Mouse (Mus musculus) heart, adult 2 months (tissue): Measurements from ENCODE around the gene Olfr462. TPM values are rescaled to one million over a fixed set of nuclear protein-coding genes. Genes with fewer than 3 reads are reported as not detected.

Experiments
- DNase-seq, 2 experiments: peaks; one replicate each; pipeline ENCODE4 v3.0.0; 2021
- H3K27ac ChIP-seq: fragments of 200-600 bp; 2 replicates; pipeline ENCODE4 v1.8.1; 2022
- H3K27me3 ChIP-seq: fragments of 200-500 bp; 2 replicates; pipeline ENCODE4 v1.6.1; 2012; ENCODE audit warnings: mild to moderate bottlenecking, low read length, inconsistent platforms, mixed read lengths; ENCODE audit not compliant: control insufficient read depth, insufficient read depth
- H3K36me3 ChIP-seq: fragments of 200-500 bp; 2 replicates; pipeline ENCODE4 v1.6.1; 2012; ENCODE audit warnings: low read length, inconsistent platforms; ENCODE audit not compliant: control insufficient read depth, insufficient read depth
- H3K4me1 ChIP-seq: fragments of 200-500 bp; 2 replicates; pipeline ENCODE4 v1.6.1; 2011; ENCODE audit warnings: low read length; ENCODE audit not compliant: control insufficient read depth, insufficient read depth
- H3K4me3 ChIP-seq: fragments of 200-600 bp; 2 replicates; pipeline ENCODE4 v1.8.1; 2022
- H3K79me2 ChIP-seq: fragments of 200-500 bp; replicated peaks from 2 replicates; pipeline ENCODE4 v1.6.1; 2012; ENCODE audit warnings: mild to moderate bottlenecking, inconsistent platforms, low read length, moderate library complexity, mixed read lengths; ENCODE audit not compliant: control insufficient read depth, insufficient read depth
- H3K9ac ChIP-seq: fragments of 200-500 bp; 2 replicates; pipeline ENCODE4 v1.6.1; 2012; ENCODE audit warnings: low read depth, mild to moderate bottlenecking, control low read depth, inconsistent platforms, low read length, mixed read lengths
- CTCF ChIP-seq: fragments of 200-600 bp; IDR thresholded peaks from 2 replicates; pipeline ENCODE4 v1.8.1; 2022; ENCODE audit warnings: antibody characterized with exemption, mild to moderate bottlenecking, moderate library complexity
- EP300 ChIP-seq: fragments of 200-500 bp; IDR thresholded peaks from 2 replicates; pipeline ENCODE4 v1.6.1; 2011; ENCODE audit warnings: low read depth, low read length, control low read depth; ENCODE audit not compliant: insufficient read depth
- POLR2A ChIP-seq: fragments of 200-500 bp; IDR thresholded peaks from 2 replicates; pipeline ENCODE4 v1.6.1; 2011; ENCODE audit warnings: mild to moderate bottlenecking, low read depth, low read length, control low read depth; ENCODE audit not compliant: insufficient read depth
- WGBS: fragments of 180-500 bp; shearing (Covaris S2); methylation state at CpG from one replicate; pipeline ENCODE4 v1.1.7; 2018; 5-methylcytosine and 5-hydroxymethylcytosine counted together
- intact Hi-C: fragments of 180-260 bp; cut with DNase I; formaldehyde crosslinking; loops from one replicate; pipeline ENCODE4 v1.15.1; 2025
- polyA plus RNA-seq: library from polyadenylated mRNA; depleted of rRNA; stranded (reverse); fragments of >200 nt; gene quantifications from 2 replicates; pipeline ENCODE4 v1.2.3, GENCODE M21; 2012
- total RNA-seq, 2 experiments: library from RNA; stranded (reverse); gene quantifications; 2 replicates each; pipeline ENCODE4 v1.2.3; 2021

The Olfr462 gene
- total and polyA plus RNA-seq, 3 experiments, result not detected

DNA sequence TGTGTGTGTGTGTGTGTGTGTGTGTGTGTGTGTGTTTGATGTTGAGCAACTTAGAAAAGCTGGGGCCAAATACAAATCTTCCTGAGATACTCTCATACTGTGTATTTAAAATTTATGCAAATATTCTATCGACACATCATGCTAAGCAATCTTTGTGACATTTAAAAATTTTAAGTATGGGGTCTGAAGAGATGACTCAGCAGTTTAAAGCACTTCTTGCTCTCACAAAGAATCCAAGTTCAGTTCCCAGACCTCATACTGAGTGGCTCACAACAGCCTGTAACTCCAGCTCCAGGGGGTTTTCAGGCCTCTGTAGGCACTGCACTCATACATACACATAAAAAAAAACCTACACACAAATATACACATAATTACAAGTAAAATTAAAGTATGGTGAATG is 23.9 kb upstream of the Olfr462 start:
- Histone ChIP-seq H3K9ac (no peak overlapping the region), H3K27me3 (peaks cover 1% of the 10 kb centered on the region; the same call in 1 of the 2 replicates), H3K36me3 (no peaks in the 10 kb centered on the region), H3K4me3 (no peak overlapping the region), H3K27ac (no peak overlapping the region), H3K4me1 (no peaks in the 10 kb centered on the region), H3K79me2 (no peaks in the 10 kb centered on the region)
- intact Hi-C loops, result no loop called here
- WGBS, result 89% methylated on average over 1 of the region's 1 CpGs
- no peak for DNase-seq
- TF ChIP-seq CTCF, result no peak
- TF ChIP-seq EP300, result no peak
- no peak for TF ChIP-seq POLR2A

GRCm38 (mm10) chr11:87904331-87904730 is 12.3 kb upstream of the Olfr462 start:
- H3K4me1 ChIP-seq, result no peaks in the 10 kb centered on the region
- intact Hi-C loops, result no loop called here
- no peaks in the 10 kb centered on the region for H3K27me3 ChIP-seq
- WGBS, result 68% methylated on average over 3 of the region's 3 CpGs
- H3K9ac ChIP-seq, result no peak overlapping the region
- H3K79me2 ChIP-seq, result no peaks in the 10 kb centered on the region
- H3K27ac ChIP-seq, result no peak overlapping the region
- H3K4me3 ChIP-seq, result no peak overlapping the region
- H3K36me3 ChIP-seq, result no peaks in the 10 kb centered on the region
- TF ChIP-seq CTCF (no peak), POLR2A (no peak), EP300 (no peak)
- no peak for DNase-seq

- no peak within 1 kb of the TSS for H3K9ac ChIP-seq
- intact Hi-C loops, result no loop called here
- no peak within 1 kb of the TSS for H3K4me3 ChIP-seq
- H3K79me2 ChIP-seq, result no peaks in the 10 kb centered on the region
- TF ChIP-seq POLR2A (no peak), CTCF (no peak), EP300 (no peak)
- H3K27ac ChIP-seq, result no peak within 1 kb of the TSS
- DNase-seq, result no peak
- H3K4me1 ChIP-seq, result no peaks in the 10 kb centered on the region
- no peaks in the 10 kb centered on the region for H3K27me3 ChIP-seq
- no peaks in the 10 kb centered on the region for H3K36me3 ChIP-seq
These were observed 5.2 kb upstream of the Olfr462 start, which contains the start of gene Olfr463 for GRCm38 (mm10) chr11:87897287-87897686. Gene Olfr463 (minus strand): TSS chr11:87897387.

GRCm38 (mm10) chr11:87884856-87885255 is 7.2 kb downstream of the Olfr462 start:
- no peak for DNase-seq
- intact Hi-C loops, result no loop called here
- H3K4me3 ChIP-seq, result no peak overlapping the region
- 73% methylated on average over 5 of the region's 5 CpGs for WGBS
- H3K4me1 ChIP-seq, result no peaks in the 10 kb centered on the region
- TF ChIP-seq POLR2A (no peak), CTCF (no peak), EP300 (no peak)
- no peaks in the 10 kb centered on the region for H3K36me3 ChIP-seq
- H3K27ac ChIP-seq, result no peak overlapping the region
- no peaks in the 10 kb centered on the region for H3K79me2 ChIP-seq
- H3K9ac ChIP-seq, result no peak overlapping the region
- H3K27me3 ChIP-seq, result no peaks in the 10 kb centered on the region; the same call in 1 of the 2 replicates

DNA sequence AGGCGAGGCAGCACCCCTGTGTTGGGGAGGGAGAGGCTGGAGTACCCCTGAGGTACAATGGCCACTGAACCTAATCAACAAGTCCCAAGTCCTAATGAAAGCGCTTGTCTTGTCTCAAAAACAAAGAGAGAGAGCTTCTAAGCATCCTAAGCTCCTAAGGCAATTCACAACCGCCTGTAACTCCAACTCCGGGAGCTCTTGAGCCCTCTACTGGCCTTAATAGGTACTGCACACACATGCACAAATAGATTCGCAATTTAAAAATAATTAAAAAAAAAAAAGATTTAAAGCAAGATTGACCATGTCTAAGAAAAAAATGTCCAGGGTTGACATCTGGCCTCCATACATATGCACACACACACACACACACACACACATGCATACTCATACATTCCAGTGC is 8.6 kb downstream of the Olfr462 start:
- Histone ChIP-seq H3K9ac (no peak overlapping the region), H3K4me3 (no peak overlapping the region), H3K36me3 (no peaks in the 10 kb centered on the region), H3K27ac (no peak overlapping the region), H3K79me2 (no peaks in the 10 kb centered on the region), H3K27me3 (no peaks in the 10 kb centered on the region; the same call in 1 of the 2 replicates), H3K4me1 (no peaks in the 10 kb centered on the region)
- intact Hi-C loops, result no loop called here
- peak; percentile 68 for TF ChIP-seq CTCF
- no peak for TF ChIP-seq EP300
- TF ChIP-seq POLR2A, result no peak
- DNase-seq, result no peak
- 37% methylated on average over 5 of the region's 5 CpGs for WGBS

GRCm38 (mm10) chr11:87881714-87882113 is 10.4 kb downstream of the Olfr462 start:
- no peak for DNase-seq
- Histone ChIP-seq H3K36me3 (no peaks in the 10 kb centered on the region), H3K4me1 (no peaks in the 10 kb centered on the region), H3K9ac (no peak overlapping the region), H3K27ac (no peak overlapping the region), H3K27me3 (no peaks in the 10 kb centered on the region), H3K4me3 (no peak overlapping the region), H3K79me2 (no peaks in the 10 kb centered on the region)
- intact Hi-C loops, result no loop called here
- no peak for TF ChIP-seq POLR2A
- TF ChIP-seq CTCF, result no peak
- TF ChIP-seq EP300, result no peak
- WGBS, result 55% methylated on average over 4 of the region's 4 CpGs
